Mouse (Mus musculus) cortical plate, adult 2 months (tissue): ENCODE results near the gene Bin2.

ENCODE experiments used
- CTCF ChIP-seq: fragments of 200-500 bp; IDR thresholded peaks from 2 replicates; pipeline ENCODE4 v1.5.1; 2011; ENCODE audit warnings: mild to moderate bottlenecking, control low read depth, low read length; ENCODE audit not compliant: insufficient read depth; ENCODE audit errors: extremely low read depth
- POLR2A ChIP-seq: fragments of 200-500 bp; IDR thresholded peaks from 2 replicates; pipeline ENCODE4 v1.6.1; 2011; ENCODE audit warnings: mild to moderate bottlenecking, low read length, control low read depth; ENCODE audit not compliant: insufficient read depth; ENCODE audit errors: extremely low read depth

GRCm38 (mm10) chr15:100680381-100680780 lies 11.0 kb upstream of the Bin2 start:
- no peak for TF ChIP-seq POLR2A
- no peak for TF ChIP-seq CTCF
